Mouse (Mus musculus) layer of hippocampus, postnatal 10 days (tissue): ENCODE measurements around the gene Olfr776. TPM values are rescaled to one million over a fixed set of nuclear protein-coding genes. Genes with fewer than 3 reads are reported as not detected.
"Not testable (repeated sequence)": the region's sequence is repeated elsewhere in the genome, so short reads cannot be mapped to it uniquely, and the experiment has no call there.

ENCODE experiments used
- DNase-seq, 2 experiments: peaks; one replicate each; pipeline ENCODE4 v3.0.0; 2021; ENCODE audit warnings: low spot score in 2 of 2
- long read RNA-seq: library from polyadenylated mRNA; stranded (forward); transcript quantifications from one replicate; pipeline ENCODE4 v2.0.0, GENCODE M21; 2023
- total RNA-seq, 2 experiments: library from RNA; stranded (reverse); gene quantifications; 2 replicates each; pipeline ENCODE4 v1.2.3; 2021

Gene Olfr776
- not detected for total RNA-seq
- long read RNA-seq, result 0 reads

DNA sequence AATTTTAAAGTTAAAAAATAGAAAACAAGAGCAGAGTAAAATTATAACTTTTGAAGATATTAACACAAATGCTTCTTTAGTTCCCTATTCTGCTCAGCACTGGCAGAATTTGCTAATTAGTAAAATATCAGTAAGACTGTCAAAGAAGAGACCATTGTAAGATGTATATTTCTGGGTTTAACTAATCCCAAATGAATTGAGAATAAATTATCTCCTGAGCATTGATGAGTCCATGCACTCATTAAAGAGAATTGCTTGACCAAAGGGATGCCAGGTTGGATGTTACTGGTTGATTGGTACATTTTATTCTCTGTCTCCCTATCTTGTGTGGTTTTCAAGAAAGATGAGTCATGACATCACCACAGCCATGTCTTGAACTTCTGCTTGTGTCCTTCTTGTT, at the start of gene Olfr776:
Gene Olfr776 (plus strand): TSS at position 301 of the 400 bp plus-strand sequence.
- DNase-seq, result no peak

DNA sequence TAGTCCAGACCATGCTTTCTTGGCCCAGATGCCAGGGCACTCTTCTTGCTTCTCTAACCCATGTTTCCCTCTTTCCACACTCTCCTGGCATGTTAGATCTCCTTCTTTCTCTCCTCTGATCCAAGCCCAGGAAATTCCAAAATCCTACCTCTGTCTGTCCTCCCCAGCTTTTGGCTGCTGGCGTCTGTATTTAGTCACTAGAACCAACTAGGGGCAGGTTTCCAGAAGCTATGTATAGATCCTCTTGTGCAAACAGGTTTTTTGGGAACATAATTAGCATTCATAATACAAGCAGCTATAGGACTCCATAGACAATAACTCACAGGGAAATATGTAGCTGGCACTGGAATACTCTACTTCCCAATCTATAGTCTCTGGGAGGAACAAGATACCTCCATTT, 28.2 kb upstream of the Olfr776 start:
- DNase-seq, result no peak

DNA sequence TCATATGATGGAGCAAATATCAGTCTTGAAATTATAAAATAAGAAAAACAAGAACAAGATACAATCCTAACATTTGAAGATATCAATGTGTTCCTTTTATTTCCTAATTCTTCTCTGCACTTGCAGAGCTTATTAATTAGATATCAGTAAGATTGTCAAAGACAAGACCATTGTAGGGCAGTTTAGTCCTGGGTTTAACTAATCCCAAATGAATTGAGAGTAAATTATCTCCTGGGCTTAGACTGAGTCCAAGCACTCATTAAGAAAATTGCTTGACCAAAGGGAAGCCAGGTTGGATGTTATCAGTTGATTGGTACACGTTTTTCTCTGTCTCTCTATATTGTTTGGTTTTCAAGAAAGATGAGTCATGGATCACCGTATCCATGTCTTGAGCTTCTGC, 23.0 kb upstream of the Olfr776 start, which contains the start of gene Olfr774:
Gene Olfr774 (plus strand): TSS at position 301 of the 400 bp plus-strand sequence.
- no peak for DNase-seq

DNA sequence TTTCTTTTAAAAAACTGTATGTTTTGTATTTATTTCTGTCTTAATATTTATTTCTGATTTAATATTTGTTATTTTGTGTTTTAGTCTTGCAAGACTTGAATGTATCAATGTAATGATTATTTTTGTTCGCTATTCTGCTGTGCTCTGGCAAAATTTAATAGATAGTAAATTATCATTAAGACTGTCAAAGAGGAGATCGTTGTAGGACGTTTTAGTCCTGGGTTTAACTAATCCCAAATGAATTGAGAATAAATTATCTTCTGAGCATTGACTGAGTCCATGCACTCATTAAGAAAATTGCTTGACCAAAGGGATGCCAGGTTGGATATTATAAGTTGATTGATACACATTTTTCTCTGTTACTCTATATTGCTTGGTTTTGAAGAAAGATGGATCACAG, 10.8 kb upstream of the Olfr776 start, which contains the start of gene Olfr775:
Gene Olfr775 (plus strand): TSS at position 301 of the 400 bp plus-strand sequence.
- no peak for DNase-seq

DNA sequence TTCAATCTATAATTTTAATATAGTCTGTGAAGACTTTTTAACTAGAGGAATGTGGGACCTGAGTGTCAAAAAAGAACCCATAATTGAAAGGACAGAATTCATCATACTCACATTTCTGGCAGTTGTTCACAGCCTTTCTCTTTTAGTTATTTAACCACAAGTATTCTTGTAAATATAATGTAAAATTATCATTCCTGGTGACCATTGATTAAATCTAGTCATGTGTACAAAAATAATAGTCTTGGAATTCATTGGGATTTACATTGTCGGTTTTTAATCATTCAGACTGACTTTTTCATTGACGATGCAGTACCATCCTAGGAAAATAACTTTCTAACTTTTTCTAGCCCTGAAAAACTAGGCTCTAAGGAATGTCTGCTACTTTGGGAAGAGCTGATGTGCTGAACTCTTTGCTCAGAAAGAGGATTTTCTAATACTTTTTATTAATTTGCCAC, 12.2 kb downstream of the Olfr776 start, which contains the start of gene Olfr777:
Gene Olfr777 (minus strand): TSS at position 405 of the 455 bp plus-strand sequence.
- no peak for DNase-seq

DNA sequence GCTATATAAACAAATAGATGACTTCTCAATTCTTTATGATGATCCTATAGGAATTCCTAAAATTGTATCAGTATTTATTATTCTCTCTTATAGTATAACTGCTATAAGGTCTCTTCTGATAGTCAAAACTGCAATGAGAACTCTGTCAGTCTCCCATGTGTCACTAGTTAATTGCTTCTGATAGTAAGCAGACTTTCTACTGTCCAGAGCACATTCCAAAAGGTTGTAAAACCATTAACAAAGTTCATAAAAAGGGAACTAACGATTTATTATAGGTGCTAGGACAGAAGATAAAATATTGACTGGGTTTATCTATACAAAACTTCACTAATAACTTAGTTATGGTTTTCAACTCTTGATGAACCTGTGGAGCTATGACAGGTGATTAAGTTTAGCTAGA, 54.0 kb downstream of the Olfr776 start:
- DNase-seq, result not testable (repeated sequence)

DNA sequence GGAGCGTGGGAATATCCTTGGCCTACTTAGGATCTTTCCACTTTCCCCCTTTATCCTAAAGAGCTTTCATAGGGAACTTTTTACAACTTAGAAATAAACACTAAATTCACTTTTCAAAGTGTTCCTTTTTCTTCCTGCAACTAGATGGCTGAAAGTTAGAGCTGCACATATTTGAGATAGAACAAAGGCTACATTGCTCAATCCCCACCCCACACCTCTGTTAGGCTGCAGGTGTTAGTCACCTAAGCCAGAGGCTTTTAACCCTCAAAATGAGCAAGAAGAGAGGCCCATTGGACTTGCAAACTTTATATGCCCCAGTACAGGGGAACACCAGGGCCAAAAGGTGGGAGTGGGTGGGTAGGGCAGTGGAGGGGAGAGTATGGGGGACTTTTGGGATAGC, 54.6 kb downstream of the Olfr776 start:
- not testable (repeated sequence) for DNase-seq

Other genes with a start within 250 kb of the Olfr776 start
- not detected for gene Olfr763, start 248.3 kb upstream of the Olfr776 start, total RNA-seq
- gene Olfr764-ps1, start 219.2 kb upstream of the Olfr776 start, total RNA-seq, result not detected
- gene Olfr765, start 209.1 kb upstream of the Olfr776 start, total RNA-seq, result not detected
- gene Olfr766-ps1, start 190.2 kb upstream of the Olfr776 start, total RNA-seq, result not detected
- under 1 TPM in 1 of 2 experiments, not detected in 1; 0.07 TPM for gene Olfr767, start 176.2 kb upstream of the Olfr776 start, total RNA-seq
- not detected for gene Olfr768, start 159.8 kb upstream of the Olfr776 start, total RNA-seq
- not detected for gene Olfr769, start 141.3 kb upstream of the Olfr776 start, total RNA-seq
- gene Olfr770, start 120.1 kb upstream of the Olfr776 start, total RNA-seq, result not detected
- not detected for gene Olfr771, start 94.4 kb upstream of the Olfr776 start, total RNA-seq
- gene Olfr772, start 81.2 kb upstream of the Olfr776 start, total RNA-seq, result not detected
- gene Olfr773, start 71.7 kb upstream of the Olfr776 start, total RNA-seq, result not detected
- gene Olfr774, start 22.9 kb upstream of the Olfr776 start, total RNA-seq, result not detected
- not detected for gene Olfr775, start 10.7 kb upstream of the Olfr776 start, total RNA-seq
- gene Olfr777, start 12.4 kb downstream of the Olfr776 start, total RNA-seq, result not detected
- not detected for gene Olfr780, start 59.0 kb downstream of the Olfr776 start, total RNA-seq
- gene Olfr781, start 69.7 kb downstream of the Olfr776 start, total RNA-seq, result not detected
- gene Olfr782, start 89.7 kb downstream of the Olfr776 start, total RNA-seq, result not detected
- under 1 TPM in 1 of 2 experiments, not detected in 1; 0.18 TPM for gene Olfr784, start 125.0 kb downstream of the Olfr776 start, total RNA-seq
- gene Olfr785, start 146.3 kb downstream of the Olfr776 start, total RNA-seq, result not detected
- gene Olfr786, start 168.2 kb downstream of the Olfr776 start, total RNA-seq, result not detected
- not detected for gene Olfr787, start 202.7 kb downstream of the Olfr776 start, total RNA-seq
- not detected for gene Olfr788, start 211.9 kb downstream of the Olfr776 start, total RNA-seq
- not detected for gene Olfr789, start 225.6 kb downstream of the Olfr776 start, total RNA-seq
- not detected for gene Olfr790, start 239.4 kb downstream of the Olfr776 start, total RNA-seq